Mouse (Mus musculus) heart, embryonic 13.5 days (tissue): Measurements from ENCODE around the gene Zkscan1. TPM values are rescaled to one million over a fixed set of nuclear protein-coding genes. Genes with fewer than 3 reads are reported as not detected.
"Not testable (repeated sequence)": the region's sequence is repeated elsewhere in the genome, so short reads cannot be mapped to it uniquely, and the experiment has no call there.

ENCODE experiments used
- ATAC-seq: fragments of 200-750 bp; cut with Nextera tagmentation; 2 replicates; pipeline ENCODE4 v1.8.0; 2017; ENCODE audit warnings: moderate TSS enrichment; ENCODE audit not compliant: insufficient number of reproducible peaks, low FRiP score, low TSS enrichment; ENCODE audit errors: extremely low read depth
- H3K27ac ChIP-seq: fragments of 300-500 bp; sonication (generic); replicated peaks from 2 replicates; pipeline ENCODE4 v1.5.1; 2015; ENCODE audit warnings: moderate library complexity, mild to moderate bottlenecking, inconsistent platforms
- H3K27me3 ChIP-seq: fragments of 300-500 bp; sonication (generic); replicated peaks from 2 replicates; pipeline ENCODE4 v1.6.1; 2015; ENCODE audit warnings: mild to moderate bottlenecking, inconsistent platforms
- H3K36me3 ChIP-seq: fragments of 300-500 bp; sonication (generic); 2 replicates; pipeline ENCODE4 v1.6.1; 2015; ENCODE audit warnings: mild to moderate bottlenecking, inconsistent platforms
- H3K4me1 ChIP-seq: fragments of 300-500 bp; sonication (generic); 2 replicates; pipeline ENCODE4 v1.6.1; 2015; ENCODE audit warnings: inconsistent platforms
- H3K4me2 ChIP-seq: fragments of 300-500 bp; sonication (generic); 2 replicates; pipeline ENCODE4 v1.6.1; 2015; ENCODE audit warnings: inconsistent platforms, mild to moderate bottlenecking, moderate library complexity
- H3K4me3 ChIP-seq: fragments of 300-500 bp; sonication (generic); 2 replicates; pipeline ENCODE4 v1.5.1; 2015; ENCODE audit warnings: moderate library complexity, mild to moderate bottlenecking, inconsistent platforms
- H3K9ac ChIP-seq: fragments of 300-500 bp; sonication (generic); 2 replicates; pipeline ENCODE4 v1.6.1; 2015; ENCODE audit warnings: inconsistent platforms, mild to moderate bottlenecking, moderate library complexity
- H3K9me3 ChIP-seq: fragments of 300-500 bp; sonication (generic); 2 replicates; pipeline ENCODE4 v1.6.1; 2016; ENCODE audit warnings: inconsistent platforms
- WGBS: fragments of 180-500 bp; shearing (Covaris S2); methylation state at CpG from one replicate; pipeline ENCODE4 v1.1.7; 2015; ENCODE audit warnings: mixed read lengths; 5-methylcytosine and 5-hydroxymethylcytosine counted together
- polyA plus RNA-seq: library from polyadenylated mRNA; unstranded; fragments of >200 nt; fragmentation: Nextera tagmentation; extraction: Ambion mirVana; gene quantifications from 2 replicates; pipeline ENCODE4 v1.2.1, GENCODE M21; 2015

The Zkscan1 gene
- 8.6 and 8.7 TPM in 2 replicates for polyA plus RNA-seq

GRCm38 (mm10) chr5:138084996-138085395, at the start of gene Zkscan1:
Gene Zkscan1 (plus strand): TSS chr5:138085084.
- Histone ChIP-seq H3K4me2 (peak within 1 kb of the TSS; percentile 86), H3K4me3 (peak within 1 kb of the TSS; percentile 93), H3K27ac (peak within 1 kb of the TSS; percentile 85), H3K9ac (peak within 1 kb of the TSS; percentile 98), H3K36me3 (peaks cover 18% of the 10 kb centered on the region), H3K27me3 (no peaks in the 10 kb centered on the region), H3K9me3 (no peaks in the 10 kb centered on the region), H3K4me1 (peaks cover 19% of the 10 kb centered on the region)
- 0% methylated on average over 27 of the region's 27 CpGs for WGBS
- peak; percentile 84; the same call in 1 of the 2 replicates for ATAC-seq

GRCm38 (mm10) chr5:138052894-138053293, 32.0 kb upstream of the Zkscan1 start, which contains the start of gene Smok3c:
Gene Smok3c (plus strand): TSS chr5:138053194.
- not testable (repeated sequence) for ATAC-seq, H3K27ac ChIP-seq
- whole genome bisulfite sequencing = no CpG with 5 or more reads among the region's 5 CpGs

GRCm38 (mm10) chr5:138073803-138074202, 11.1 kb upstream of the Zkscan1 start:
- H3K4me2 ChIP-seq = no peak overlapping the region
- H3K36me3 ChIP-seq = no peaks in the 10 kb centered on the region
- H3K27me3 ChIP-seq = no peaks in the 10 kb centered on the region
- WGBS = 78% methylated on average over 4 of the region's 4 CpGs
- ATAC-seq = no peak
- H3K4me3 ChIP-seq = no peak overlapping the region
- no peak overlapping the region for H3K9ac ChIP-seq
- H3K9me3 ChIP-seq = no peaks in the 10 kb centered on the region
- H3K27ac ChIP-seq = no peak overlapping the region
- no peaks in the 10 kb centered on the region for H3K4me1 ChIP-seq

More at GRCm38 (mm10) chr5:138052894-138053293, 32.0 kb upstream of the Zkscan1 start, which contains the start of gene Smok3c:
- not testable (repeated sequence) for H3K36me3 ChIP-seq, H3K4me2 ChIP-seq, H3K9ac ChIP-seq, H3K9me3 ChIP-seq, H3K4me3 ChIP-seq, H3K27me3 ChIP-seq, H3K4me1 ChIP-seq

- H3K36me3 ChIP-seq = no peaks in the 10 kb centered on the region
- H3K4me2 ChIP-seq = no peak overlapping the region
- no peak overlapping the region for H3K4me3 ChIP-seq
- no peaks in the 10 kb centered on the region for H3K4me1 ChIP-seq
- no peak overlapping the region for H3K9ac ChIP-seq
- no peak for ATAC-seq
- no peaks in the 10 kb centered on the region for H3K9me3 ChIP-seq
- no peaks in the 10 kb centered on the region for H3K27me3 ChIP-seq
- WGBS = 58% methylated on average over 3 of the region's 3 CpGs
- H3K27ac ChIP-seq = no peak overlapping the region
These were observed 9.2 kb upstream of the Zkscan1 start for GRCm38 (mm10) chr5:138075684-138076083.

GRCm38 (mm10) chr5:138076148-138076547, 8.7 kb upstream of the Zkscan1 start:
- no peak overlapping the region for H3K4me3 ChIP-seq
- H3K4me1 ChIP-seq = no peaks in the 10 kb centered on the region
- no peak overlapping the region for H3K9ac ChIP-seq
- no peaks in the 10 kb centered on the region for H3K9me3 ChIP-seq
- no peaks in the 10 kb centered on the region for H3K36me3 ChIP-seq
- ATAC-seq = no peak
- H3K4me2 ChIP-seq = no peak overlapping the region
- WGBS = 51% methylated on average over 2 of the region's 2 CpGs
- no peak overlapping the region for H3K27ac ChIP-seq
- H3K27me3 ChIP-seq = no peaks in the 10 kb centered on the region

- H3K9me3 ChIP-seq = no peaks in the 10 kb centered on the region
- no peak overlapping the region for H3K4me2 ChIP-seq
- no peak for ATAC-seq
- 0 out of 2 replicates have a peak, but pooled peaks cover 3% of the 10 kb centered on the region for H3K4me1 ChIP-seq
- no peak overlapping the region for H3K9ac ChIP-seq
- no peaks in the 10 kb centered on the region for H3K36me3 ChIP-seq
- H3K27ac ChIP-seq = no peak overlapping the region
- WGBS = 80% methylated on average over 5 of the region's 5 CpGs
- no peaks in the 10 kb centered on the region for H3K27me3 ChIP-seq
- no peak overlapping the region for H3K4me3 ChIP-seq
These were observed 4.4 kb upstream of the Zkscan1 start for GRCm38 (mm10) chr5:138080456-138080855.

GRCm38 (mm10) chr5:138081446-138081845, 3.4 kb upstream of the Zkscan1 start:
- 79% methylated on average over 9 of the region's 9 CpGs for WGBS
- Histone ChIP-seq H3K27me3 (no peaks in the 10 kb centered on the region), H3K4me3 (no peak overlapping the region), H3K27ac (no peak overlapping the region), H3K9me3 (no peaks in the 10 kb centered on the region), H3K4me1 (peaks cover 10% of the 10 kb centered on the region), H3K36me3 (no peaks in the 10 kb centered on the region), H3K4me2 (no peak overlapping the region), H3K9ac (no peak overlapping the region)
- no peak for ATAC-seq

- Histone ChIP-seq H3K9me3 (no peaks in the 10 kb centered on the region), H3K4me2 (no peak overlapping the region), H3K9ac (no peak overlapping the region), H3K27ac (no peak overlapping the region), H3K36me3 (peaks cover 10% of the 10 kb centered on the region), H3K4me1 (peaks cover 19% of the 10 kb centered on the region), H3K4me3 (no peak overlapping the region), H3K27me3 (no peaks in the 10 kb centered on the region)
- ATAC-seq = no peak
- WGBS = 62% methylated on average over 2 of the region's 2 CpGs
These were observed 1.5 kb upstream of the Zkscan1 start for GRCm38 (mm10) chr5:138083318-138083900.

GRCm38 (mm10) chr5:138083936-138084335, 948 bp upstream of the Zkscan1 start:
- Histone ChIP-seq H3K9me3 (no peaks in the 10 kb centered on the region), H3K9ac (no peak overlapping the region), H3K4me3 (no peak overlapping the region), H3K36me3 (peaks cover 16% of the 10 kb centered on the region), H3K4me2 (no peak overlapping the region), H3K4me1 (peaks cover 19% of the 10 kb centered on the region), H3K27me3 (no peaks in the 10 kb centered on the region), H3K27ac (no peak overlapping the region)
- 83% methylated on average over 2 of the region's 2 CpGs for WGBS
- no peak for ATAC-seq

GRCm38 (mm10) chr5:138084507-138084906, 377 bp upstream of the Zkscan1 start:
- Histone ChIP-seq H3K27ac (no peak overlapping the region), H3K4me2 (peak overlapping the region; percentile 86), H3K4me1 (peaks cover 19% of the 10 kb centered on the region), H3K9ac (peak overlapping the region; percentile 98), H3K9me3 (no peaks in the 10 kb centered on the region), H3K4me3 (peak overlapping the region; percentile 93), H3K27me3 (no peaks in the 10 kb centered on the region), H3K36me3 (peaks cover 18% of the 10 kb centered on the region)
- 38% methylated on average over 2 of the region's 2 CpGs for WGBS
- ATAC-seq = no peak

GRCm38 (mm10) chr5:138085421-138085911, 582 bp downstream of the Zkscan1 start:
- H3K27me3 ChIP-seq = no peaks in the 10 kb centered on the region
- H3K4me1 ChIP-seq = peaks cover 19% of the 10 kb centered on the region
- 1% methylated on average over 18 of the region's 18 CpGs for WGBS
- H3K36me3 ChIP-seq = peaks cover 18% of the 10 kb centered on the region
- H3K27ac ChIP-seq = peak overlapping the region; percentile 85
- H3K9ac ChIP-seq = peak overlapping the region; percentile 98
- H3K4me3 ChIP-seq = peak overlapping the region; percentile 93
- ATAC-seq = no peak
- H3K4me2 ChIP-seq = peak overlapping the region; percentile 86
- no peaks in the 10 kb centered on the region for H3K9me3 ChIP-seq

GRCm38 (mm10) chr5:138086842-138087241, 2.0 kb downstream of the Zkscan1 start:
- ATAC-seq = no peak
- Histone ChIP-seq H3K27ac (no peak overlapping the region), H3K4me2 (peak overlapping the region; percentile 86), H3K36me3 (peaks cover 18% of the 10 kb centered on the region), H3K9ac (no peak overlapping the region), H3K4me1 (peaks cover 19% of the 10 kb centered on the region), H3K9me3 (no peaks in the 10 kb centered on the region), H3K27me3 (no peaks in the 10 kb centered on the region), H3K4me3 (no peak overlapping the region)
- whole genome bisulfite sequencing = 88% methylated on average over 3 of the region's 3 CpGs
